In the genomic region with DNA sequence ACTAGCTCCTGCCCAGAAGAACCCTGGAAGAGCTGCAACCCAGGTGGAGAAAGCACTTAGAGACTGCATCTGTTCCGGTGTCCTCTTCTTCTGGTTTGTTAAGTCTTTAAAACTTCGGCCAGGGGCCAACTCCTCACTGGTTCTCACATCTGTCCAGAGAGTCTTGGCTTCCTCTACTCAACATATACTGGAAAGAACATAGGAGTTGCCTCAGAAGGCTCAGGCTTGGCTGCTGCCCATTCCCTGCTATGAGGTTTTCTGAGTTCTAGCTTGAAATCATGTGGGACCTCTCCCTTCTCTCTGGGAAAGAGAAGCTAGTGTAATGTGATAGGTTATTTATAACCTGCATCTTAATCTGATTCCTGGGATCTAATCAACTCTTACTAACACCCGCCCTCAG, we compare ENCODE assay signal across 16 mouse cellular contexts. TPM values are rescaled to one million over a fixed set of nuclear protein-coding genes. Genes with fewer than 3 reads are reported as not detected.
DNase-seq lines count a peak whose midpoint lies in the region; ATAC-seq and TF ChIP-seq lines count a peak whose summit lies in the region.
"Had no signal": no experiment of that assay in that cellular context is flagged by ENCODE, and none has a peak within 500 bp of the region (broad histone marks: within the 10 kb centered on the region; RNA-seq: fewer than 3 reads in every experiment).

No protein-coding gene starts in this region.

- H3K4me3 ChIP-seq in heart, embryonic 13.5 days: peak overlapping the region; percentile 82; the same call in 1 of the 2 replicates
- H3K4me3 ChIP-seq in lung, postnatal 0 days (ENCODE audit: low read depth, low read length): no peak overlapping the region
- no peak overlapping the region for H3K4me3 ChIP-seq in intestine, postnatal 0 days (ENCODE audit: low read depth, low read length)
- H3K4me3 ChIP-seq in stomach, embryonic 16.5 days (replicated peaks; ENCODE audit: low read length): no peak overlapping the region; the same call in 1 of the 2 replicates
- H3K4me3 ChIP-seq: midbrain, embryonic 12.5 days had no signal

- no peak for ATAC-seq in heart, embryonic 13.5 days (ENCODE audit: extremely low read depth, insufficient number of reproducible peaks, low FRiP score, low TSS enrichment)
- ATAC-seq in lung, postnatal 0 days: no peak
- ATAC-seq in intestine, postnatal 0 days: no peak
- no peak for ATAC-seq in stomach, embryonic 16.5 days (ENCODE audit: insufficient read depth, low FRiP score)

- H3K9ac ChIP-seq in heart, embryonic 13.5 days: no peak overlapping the region
- H3K9ac ChIP-seq in lung, postnatal 0 days (replicated peaks; ENCODE audit: low read depth): no peak overlapping the region
- no peak overlapping the region for H3K9ac ChIP-seq in intestine, postnatal 0 days (ENCODE audit: low read depth, low read length)
- no peak overlapping the region for H3K9ac ChIP-seq in stomach, embryonic 16.5 days (ENCODE audit: low read length)
- H3K9ac ChIP-seq: midbrain, embryonic 12.5 days had no signal

- H3K36me3 ChIP-seq in heart, embryonic 13.5 days: 0 out of 2 replicates have a peak, but pooled peaks cover 6% of the 10 kb centered on the region
- 0 out of 2 replicates have a peak, but pooled peaks cover 3% of the 10 kb centered on the region for H3K36me3 ChIP-seq in lung, postnatal 0 days (ENCODE audit: insufficient read depth, low read length)
- H3K36me3 ChIP-seq in intestine, postnatal 0 days (ENCODE audit: control insufficient read depth, insufficient read depth): no peaks in the 10 kb centered on the region; the same call in 1 of the 2 replicates
- no peaks in the 10 kb centered on the region for H3K36me3 ChIP-seq in stomach, embryonic 16.5 days (ENCODE audit: control insufficient read depth, insufficient read depth, low read length)
- H3K36me3 ChIP-seq: midbrain, embryonic 12.5 days had no signal

- peak overlapping the region; percentile 94 for H3K4me2 ChIP-seq in heart, embryonic 13.5 days
- no peak overlapping the region for H3K4me2 ChIP-seq in lung, postnatal 0 days (replicated peaks; ENCODE audit: low read depth, low read length)
- peak overlapping the region; percentile 88 for H3K4me2 ChIP-seq in intestine, postnatal 0 days (replicated peaks; ENCODE audit: low read depth)
- H3K4me2 ChIP-seq in stomach, embryonic 16.5 days (ENCODE audit: low read depth, low read length): peak overlapping the region; percentile 61
- H3K4me2 ChIP-seq: midbrain, embryonic 12.5 days had no signal

- DNase-seq in heart, postnatal 4 days: no peak
- DNase-seq in lung, postnatal 0 days (ENCODE audit: low spot score): peak; percentile 52
- no peak for DNase-seq in lung, postnatal 14 days
- DNase-seq in spleen, adult 18-20 months: no peak
- DNase-seq in embryo, embryonic 10.5 days (ENCODE audit: low spot score): no peak
- DNase-seq: adrenal gland, postnatal 25 days; cerebellum, adult 9-10 months; kidney, adult 2 months; layer of hippocampus, adult 9-11 months; left cerebral cortex, postnatal 4 days; right cerebral cortex, postnatal 25 days; thymus, postnatal 14 days had no signal

- TF ChIP-seq CTCF in lung, postnatal 0 days (IDR thresholded peaks at IDR 0.05): no peak
- TF ChIP-seq CTCF in intestine, postnatal 0 days (IDR thresholded peaks at IDR 0.05; ENCODE audit: low read depth): no peak

- H3K27me3 ChIP-seq in heart, embryonic 13.5 days (replicated peaks): peaks cover 8% of the 10 kb centered on the region; the same call in 1 of the 2 replicates
- no peaks in the 10 kb centered on the region for H3K27me3 ChIP-seq in lung, postnatal 0 days (replicated peaks; ENCODE audit: insufficient read depth, low read length)
- H3K27me3 ChIP-seq in intestine, postnatal 0 days (replicated peaks; ENCODE audit: control insufficient read depth, insufficient read depth, low read length): no peaks in the 10 kb centered on the region
- no peaks in the 10 kb centered on the region for H3K27me3 ChIP-seq in stomach, embryonic 16.5 days (ENCODE audit: control insufficient read depth, insufficient read depth, low read length)

- no peak overlapping the region for H3K27ac ChIP-seq in heart, embryonic 13.5 days (replicated peaks)
- H3K27ac ChIP-seq in lung, postnatal 0 days (ENCODE audit: low read length): no peak overlapping the region
- H3K27ac ChIP-seq in intestine, postnatal 0 days (ENCODE audit: low read depth, low read length): no peak overlapping the region
- no peak overlapping the region for H3K27ac ChIP-seq in stomach, embryonic 16.5 days (ENCODE audit: low read length)
- H3K27ac ChIP-seq: midbrain, embryonic 12.5 days had no signal

- WGBS in heart, embryonic 13.5 days: 79% methylated on average over 3 of the region's 3 CpGs
- WGBS in lung, postnatal 0 days: 80% methylated on average over 3 of the region's 3 CpGs
- WGBS in intestine, postnatal 0 days: 77% methylated on average over 3 of the region's 3 CpGs
- WGBS in stomach, embryonic 16.5 days: 66% methylated on average over 3 of the region's 3 CpGs

- TF ChIP-seq EP300 in lung, postnatal 0 days (IDR thresholded peaks at IDR 0.05): no peak

- peaks cover 48% of the 10 kb centered on the region for H3K4me1 ChIP-seq in heart, embryonic 13.5 days
- peaks cover 18% of the 10 kb centered on the region for H3K4me1 ChIP-seq in lung, postnatal 0 days (ENCODE audit: insufficient read depth, low read depth, low read length)
- H3K4me1 ChIP-seq in intestine, postnatal 0 days (replicated peaks; ENCODE audit: control insufficient read depth, insufficient read depth, low read length): peaks cover 7% of the 10 kb centered on the region; the same call in 1 of the 2 replicates
- H3K4me1 ChIP-seq in stomach, embryonic 16.5 days (ENCODE audit: control insufficient read depth, insufficient read depth, low read length): peaks cover 19% of the 10 kb centered on the region

- no peaks in the 10 kb centered on the region for H3K9me3 ChIP-seq in heart, embryonic 13.5 days
- no peaks in the 10 kb centered on the region for H3K9me3 ChIP-seq in lung, postnatal 0 days (ENCODE audit: low read length)
- no peaks in the 10 kb centered on the region for H3K9me3 ChIP-seq in intestine, postnatal 0 days (ENCODE audit: control insufficient read depth)
- no peaks in the 10 kb centered on the region for H3K9me3 ChIP-seq in stomach, embryonic 16.5 days (replicated peaks; ENCODE audit: control insufficient read depth, low read length)
- H3K9me3 ChIP-seq: midbrain, embryonic 12.5 days had no signal

RNA-seq across cellular contexts. Expression of a gene that starts 2.1 kb away (rescaled TPM):
- 11.3 and 12.8 TPM in 2 replicates for polyA plus RNA-seq in heart, embryonic 13.5 days (2015; fragmentation: Nextera tagmentation; extraction: Ambion mirVana)
- total RNA-seq in heart, postnatal 4 days (2021): 10 to 100 TPM; 15.0 to 22.4 TPM
- polyA plus RNA-seq in lung, postnatal 0 days (2015; fragmentation: Nextera tagmentation; extraction: Ambion mirVana): 27.0 and 27.1 TPM in 2 replicates
- polyA plus RNA-seq in intestine, postnatal 0 days (2015; fragmentation: Nextera tagmentation; extraction: Ambion mirVana): 10.3 and 10.4 TPM in 2 replicates
- 31.5 and 35.6 TPM in 2 replicates for polyA plus RNA-seq in stomach, embryonic 16.5 days (2015; fragmentation: Nextera tagmentation; extraction: Ambion mirVana)

RNA-seq across cellular contexts. Expression of a gene that starts 47.6 kb away (rescaled TPM):
- 27.7 and 30.4 TPM in 2 replicates for polyA plus RNA-seq in heart, embryonic 13.5 days (2015; fragmentation: Nextera tagmentation; extraction: Ambion mirVana)
- 10 to 100 TPM; 43.7 to 48.1 TPM for total RNA-seq in heart, postnatal 4 days (2021)
- polyA plus RNA-seq in lung, postnatal 0 days (2015; fragmentation: Nextera tagmentation; extraction: Ambion mirVana): 26.1 and 27.6 TPM in 2 replicates
- 16.8 and 17.9 TPM in 2 replicates for polyA plus RNA-seq in intestine, postnatal 0 days (2015; fragmentation: Nextera tagmentation; extraction: Ambion mirVana)
- 23.4 and 26.4 TPM in 2 replicates for polyA plus RNA-seq in stomach, embryonic 16.5 days (2015; fragmentation: Nextera tagmentation; extraction: Ambion mirVana)
